Mouse (Mus musculus) central nervous system, embryonic 11.5 days (tissue): ENCODE data around the gene Prl2a1. TPM values are rescaled to one million over a fixed set of nuclear protein-coding genes. Genes with fewer than 3 reads are reported as not detected.

Source experiments
- polyA plus RNA-seq: library from polyadenylated mRNA; depleted of rRNA; stranded (reverse); fragments of >200 nt; gene quantifications from 2 replicates; pipeline ENCODE4 v1.2.3, GENCODE M21; 2012; rRNA removed

Gene Prl2a1
- polyA plus RNA-seq = not detected in 2 replicates

DNA sequence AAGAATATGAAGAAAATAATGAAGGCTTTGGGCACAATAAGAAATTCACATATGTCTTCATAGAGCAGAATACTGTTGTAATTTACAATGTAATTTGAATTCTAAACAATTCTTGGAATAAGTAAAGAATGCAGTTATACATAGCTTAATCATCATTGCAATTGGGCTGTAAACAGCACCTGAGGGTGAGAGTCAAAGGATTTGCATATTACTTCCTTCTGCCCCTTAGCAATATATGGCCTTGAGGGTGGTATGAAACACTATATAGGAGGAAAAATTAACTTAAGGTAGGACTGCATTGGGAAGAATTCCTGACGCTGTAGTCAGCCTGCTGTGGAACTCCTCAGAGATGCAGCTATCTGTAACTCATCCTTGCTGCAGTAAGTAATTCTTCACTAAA is at the start of gene Prl2a1:
Gene Prl2a1, plus strand, starts transcription at position 301 of the 400 bp plus-strand sequence.

DNA sequence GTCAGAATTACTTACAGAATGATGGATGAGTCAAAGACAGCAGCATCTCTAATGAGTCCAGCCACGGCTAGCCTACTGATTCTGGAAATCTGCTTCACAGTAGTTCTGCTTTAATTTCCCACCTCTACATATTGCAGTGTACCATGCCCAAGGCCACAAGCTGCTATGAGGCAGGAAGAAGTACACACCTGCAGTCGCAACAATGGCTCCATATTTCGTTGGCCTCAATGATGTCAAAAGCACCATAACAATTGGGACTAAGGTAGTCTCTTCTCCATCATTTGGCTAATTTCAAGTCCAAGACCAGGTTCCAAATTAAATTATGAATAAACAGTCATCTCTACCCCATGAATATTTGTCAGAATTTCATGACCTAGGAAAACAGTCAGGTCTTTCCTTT is 20.8 kb upstream of the Prl2a1 start, which contains the start of gene Prl7c1:
Gene Prl7c1, minus strand, starts transcription at position 101 of the 400 bp plus-strand sequence.

DNA sequence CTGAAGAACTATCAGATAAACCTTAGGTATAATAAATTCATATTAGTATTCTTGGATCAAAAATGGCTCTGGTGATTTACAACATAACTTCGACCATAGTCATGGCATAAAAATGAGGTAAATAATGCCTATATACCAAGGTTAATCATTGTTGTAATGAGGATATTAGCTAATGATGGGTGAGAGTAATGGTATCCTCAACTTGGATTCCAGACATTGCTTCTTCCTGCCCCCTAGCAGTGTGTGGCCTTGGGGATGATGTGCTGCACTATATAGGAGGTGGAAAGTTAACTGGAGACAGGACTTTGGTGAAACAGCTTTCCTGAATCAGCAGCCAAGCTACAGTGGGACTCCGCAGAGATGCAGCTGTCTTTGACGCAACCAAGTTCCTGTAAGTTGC is 47.6 kb downstream of the Prl2a1 start, which contains the start of gene Prl2c1:
Gene Prl2c1, plus strand, starts transcription at position 301 of the 400 bp plus-strand sequence.

Other genes with a start within 250 kb of the Prl2a1 start
- 0.58 TPM in 1 of 2 replicates, not detected in the other for gene Prl8a9, start 237.0 kb upstream of the Prl2a1 start, polyA plus RNA-seq
- gene Prl8a1, start 219.5 kb upstream of the Prl2a1 start, polyA plus RNA-seq = not detected in 2 replicates
- gene Prl7b1, start 191.1 kb upstream of the Prl2a1 start, polyA plus RNA-seq = not detected in 2 replicates
- not detected in 2 replicates for gene Prl7a1, start 159.2 kb upstream of the Prl2a1 start, polyA plus RNA-seq
- gene Prl7a2, start 133.6 kb upstream of the Prl2a1 start, polyA plus RNA-seq = 0.25 TPM in 1 of 2 replicates, not detected in the other
- 0.06 TPM in 1 of 2 replicates, not detected in the other for gene Prl7d1, start 84.9 kb upstream of the Prl2a1 start, polyA plus RNA-seq
- not detected in 2 replicates for gene Prl7c1, start 20.9 kb upstream of the Prl2a1 start, polyA plus RNA-seq
- not detected in 2 replicates for gene Prl2c1, start 47.7 kb downstream of the Prl2a1 start, polyA plus RNA-seq
- gene Prl4a1, start 214.6 kb downstream of the Prl2a1 start, polyA plus RNA-seq = not detected in 2 replicates